Mouse (Mus musculus) stomach, adult 2 months (tissue): ENCODE data around the gene Nutm1. TPM values are rescaled to one million over a fixed set of nuclear protein-coding genes. Genes with fewer than 3 reads are reported as not detected.

ENCODE experiments used
- polyA plus RNA-seq: library from polyadenylated mRNA; depleted of rRNA; stranded (reverse); fragments of >200 nt; gene quantifications from 2 replicates; pipeline ENCODE4 v1.2.3, GENCODE M21; 2012; rRNA removed

Gene Nutm1
- polyA plus RNA-seq: not detected in 2 replicates

GRCm38 (mm10) chr2:112259241-112259962 is at the start of gene Nutm1:
Gene Nutm1 (minus strand): TSS chr2:112259291.

GRCm38 (mm10) chr2:112266242-112266592 is 7.1 kb upstream of the Nutm1 start, which contains the start of gene Gm21985:
Gene Gm21985 (plus strand): TSS chr2:112266314.

GRCm38 (mm10) chr2:112265448-112266241 is 6.6 kb upstream of the Nutm1 start, which contains the start of gene Slc12a6:
Gene Slc12a6 (plus strand): TSS chr2:112265825.

GRCm38 (mm10) chr2:112261748-112262653 is 2.9 kb upstream of the Nutm1 start, which contains the start of gene Nop10:
Gene Nop10 (plus strand): TSS chr2:112261926.

GRCm38 (mm10) chr2:112239212-112239934 is 19.7 kb downstream of the Nutm1 start, which contains the start of gene Lpcat4:
Gene Lpcat4 (plus strand): TSS chr2:112239468.

Other genes with a start within 250 kb of the Nutm1 start
- gene Olfr1310, start 246.6 kb downstream of the Nutm1 start, polyA plus RNA-seq: not detected in 2 replicates
- not detected in 2 replicates for gene Olfr1311, start 234.9 kb downstream of the Nutm1 start, polyA plus RNA-seq
- gene Olfr1312, start 209.1 kb downstream of the Nutm1 start, polyA plus RNA-seq: not detected in 2 replicates
- gene Olfr1313, start 181.4 kb downstream of the Nutm1 start, polyA plus RNA-seq: not detected in 2 replicates
- not detected in 2 replicates for gene Olfr1314, start 162.5 kb downstream of the Nutm1 start, polyA plus RNA-seq
- gene Olfr1315-ps1, start 143.9 kb downstream of the Nutm1 start, polyA plus RNA-seq: not detected in 2 replicates
- gene Olfr1316, start 124.3 kb downstream of the Nutm1 start, polyA plus RNA-seq: not detected in 2 replicates
- gene Olfr1317, start 119.0 kb downstream of the Nutm1 start, polyA plus RNA-seq: not detected in 2 replicates
- gene Olfr1318, start 105.1 kb downstream of the Nutm1 start, polyA plus RNA-seq: not detected in 2 replicates
- 136 and 165 TPM in 2 replicates for gene Lpcat4, start 19.8 kb downstream of the Nutm1 start, polyA plus RNA-seq
- gene Nop10, start 2.6 kb upstream of the Nutm1 start, polyA plus RNA-seq: 19.7 and 22.1 TPM in 2 replicates
- 3.3 and 5.2 TPM in 2 replicates for gene Slc12a6, start 6.5 kb upstream of the Nutm1 start, polyA plus RNA-seq
- gene Gm21985, start 7.0 kb upstream of the Nutm1 start, polyA plus RNA-seq: not detected in 2 replicates
- gene Emc4, start 108.7 kb upstream of the Nutm1 start, polyA plus RNA-seq: 37.5 and 43.1 TPM in 2 replicates
- 0.22 and 0.29 TPM in 2 replicates for gene Katnbl1, start 119.9 kb upstream of the Nutm1 start, polyA plus RNA-seq
- gene Emc7, start 195.7 kb upstream of the Nutm1 start, polyA plus RNA-seq: 0.87 and 0.97 TPM in 2 replicates
- not detected in 2 replicates for gene Chrm5, start 221.5 kb upstream of the Nutm1 start, polyA plus RNA-seq
- gene Aven, start 233.7 kb upstream of the Nutm1 start, polyA plus RNA-seq: 0.38 and 0.74 TPM in 2 replicates